23 mouse cellular contexts compared by ENCODE assay signal in the genomic region with DNA sequence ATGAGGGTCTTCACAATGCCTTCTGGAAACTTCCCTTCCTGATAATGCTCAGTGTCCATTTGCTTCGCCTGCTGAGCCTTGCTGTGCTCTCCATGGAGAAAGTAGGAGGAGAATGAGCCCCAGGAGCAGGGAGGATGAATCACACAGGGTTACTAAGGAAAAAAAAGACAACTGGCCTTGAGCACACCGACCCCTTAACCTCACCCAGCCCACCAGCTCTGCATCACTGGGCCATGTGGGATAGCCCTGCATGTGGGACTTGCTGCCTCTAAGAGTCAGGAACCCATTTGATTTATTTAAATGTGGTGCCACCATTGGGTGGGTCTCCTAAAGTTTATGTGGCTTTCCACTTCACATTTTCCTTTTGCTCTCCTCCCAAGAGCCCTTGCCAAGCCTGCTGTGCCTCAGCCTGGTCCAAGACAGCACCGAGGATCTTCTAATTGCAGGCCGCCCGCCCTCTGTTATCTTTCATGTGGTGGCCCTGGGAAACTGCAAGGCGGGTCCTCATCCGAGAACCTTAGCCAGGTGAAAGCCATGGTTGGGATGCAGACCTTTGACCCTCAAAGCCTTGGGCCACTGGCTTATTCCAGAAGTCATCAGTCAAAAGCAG.
DNase-seq lines count a peak whose midpoint lies in the region; ATAC-seq lines count a peak whose summit lies in the region.
"Had no signal": no experiment of that assay in that cellular context is flagged by ENCODE, and none has a peak within 500 bp of the region (broad histone marks: within the 10 kb centered on the region; RNA-seq: fewer than 3 reads in every experiment).

No protein-coding gene starts in this region.

- H3K4me1 ChIP-seq in forebrain, embryonic 16.5 days (replicated peaks; ENCODE audit: control insufficient read depth, insufficient read depth, low read length), result peaks cover 7% of the 10 kb centered on the region; the same call in 1 of the 2 replicates
- no peaks in the 10 kb centered on the region for H3K4me1 ChIP-seq in forebrain, embryonic 11.5 days (replicated peaks; ENCODE audit: control insufficient read depth, insufficient read depth, low read length)
- H3K4me1 ChIP-seq in heart, embryonic 15.5 days (replicated peaks), result peaks cover 18% of the 10 kb centered on the region
- H3K4me1 ChIP-seq: embryonic facial prominence, embryonic 12.5 days; forebrain, embryonic 15.5 days; liver, embryonic 15.5 days; midbrain, embryonic 15.5 days; neural tube, embryonic 13.5 days had no signal

- peak; percentile 9 for DNase-seq in cerebellum, adult 11-12 months
- DNase-seq in cerebellum, adult 9-10 months, result no peak
- DNase-seq in forebrain, embryonic 11.5 days (ENCODE audit: low spot score), result no peak
- no peak for DNase-seq in heart, adult 8-10 months (ENCODE audit: low spot score)
- peak; percentile 59 for DNase-seq in 3T3-L1 (ENCODE audit: low read depth, low spot score)
- DNase-seq in neural tube, embryonic 10.5 days (ENCODE audit: extremely low spot score, low spot score), result no peak
- DNase-seq: adrenal gland, postnatal 25 days; gastrocnemius, postnatal 10 days; kidney, postnatal 25 days; liver; thymus, postnatal 25 days had no signal

- WGBS in forebrain, embryonic 16.5 days, result 89% methylated on average over 7 of the region's 7 CpGs
- WGBS in forebrain, embryonic 11.5 days, result 82% methylated on average over 7 of the region's 7 CpGs
- 82% methylated on average over 7 of the region's 7 CpGs for WGBS in heart, embryonic 15.5 days

- no peaks in the 10 kb centered on the region for H3K27me3 ChIP-seq in forebrain, embryonic 16.5 days (replicated peaks; ENCODE audit: control insufficient read depth, insufficient read depth, low read length)
- H3K27me3 ChIP-seq in forebrain, embryonic 11.5 days (ENCODE audit: control insufficient read depth, insufficient read depth, low read length), result no peaks in the 10 kb centered on the region
- no peaks in the 10 kb centered on the region for H3K27me3 ChIP-seq in heart, embryonic 15.5 days
- H3K27me3 ChIP-seq: embryonic facial prominence, embryonic 12.5 days; forebrain, embryonic 15.5 days; liver, embryonic 15.5 days; midbrain, embryonic 15.5 days; neural tube, embryonic 13.5 days had no signal

- ATAC-seq in forebrain, embryonic 16.5 days, result no peak
- ATAC-seq in forebrain, embryonic 11.5 days (replicated peaks; ENCODE audit: low FRiP score), result no peak
- no peak for ATAC-seq in heart, embryonic 15.5 days (replicated peaks; ENCODE audit: insufficient number of reproducible peaks, insufficient read depth, low FRiP score, low read depth)
- ATAC-seq: intestine, postnatal 0 days; lung, postnatal 0 days; midbrain, embryonic 15.5 days had no signal

- no peak overlapping the region for H3K9ac ChIP-seq in forebrain, embryonic 16.5 days (replicated peaks; ENCODE audit: low read depth, low read length)
- no peak overlapping the region for H3K9ac ChIP-seq in forebrain, embryonic 11.5 days (ENCODE audit: low read length)
- no peak overlapping the region for H3K9ac ChIP-seq in heart, embryonic 15.5 days
- H3K9ac ChIP-seq: embryonic facial prominence, embryonic 12.5 days; forebrain, embryonic 15.5 days; liver, embryonic 15.5 days; midbrain, embryonic 15.5 days; neural tube, embryonic 13.5 days had no signal

- H3K27ac ChIP-seq in forebrain, embryonic 16.5 days (ENCODE audit: low read length), result peak overlapping the region; percentile 37; the same call in 1 of the 2 replicates
- no peak overlapping the region for H3K27ac ChIP-seq in forebrain, embryonic 11.5 days (ENCODE audit: low read depth, low read length)
- H3K27ac ChIP-seq in heart, embryonic 15.5 days, result peak overlapping the region; percentile 68; the same call in 1 of the 2 replicates
- H3K27ac ChIP-seq: embryonic facial prominence, embryonic 12.5 days; forebrain, embryonic 15.5 days; hindbrain, embryonic 10.5 days; liver, embryonic 15.5 days; macrophage; midbrain, embryonic 15.5 days; neural tube, embryonic 13.5 days had no signal

- H3K9me3 ChIP-seq in forebrain, embryonic 16.5 days (ENCODE audit: control insufficient read depth, low read length), result no peaks in the 10 kb centered on the region
- no peaks in the 10 kb centered on the region for H3K9me3 ChIP-seq in forebrain, embryonic 11.5 days (ENCODE audit: control insufficient read depth, low read length)
- no peaks in the 10 kb centered on the region for H3K9me3 ChIP-seq in heart, embryonic 15.5 days (replicated peaks)
- H3K9me3 ChIP-seq: embryonic facial prominence, embryonic 12.5 days; forebrain, embryonic 15.5 days; hindbrain, embryonic 10.5 days; liver, embryonic 15.5 days; midbrain, embryonic 15.5 days; neural tube, embryonic 13.5 days had no signal

- no peak overlapping the region for H3K4me2 ChIP-seq in forebrain, embryonic 16.5 days (ENCODE audit: low read length)
- no peak overlapping the region for H3K4me2 ChIP-seq in forebrain, embryonic 11.5 days (ENCODE audit: low read depth, low read length, severe bottlenecking)
- H3K4me2 ChIP-seq in heart, embryonic 15.5 days, result no peak overlapping the region
- H3K4me2 ChIP-seq: embryonic facial prominence, embryonic 12.5 days; forebrain, embryonic 15.5 days; liver, embryonic 15.5 days; midbrain, embryonic 15.5 days; neural tube, embryonic 13.5 days had no signal

- H3K36me3 ChIP-seq in forebrain, embryonic 16.5 days (ENCODE audit: control insufficient read depth, insufficient read depth), result no peaks in the 10 kb centered on the region
- H3K36me3 ChIP-seq in forebrain, embryonic 11.5 days (ENCODE audit: control insufficient read depth, insufficient read depth, low read length), result no peaks in the 10 kb centered on the region
- no peaks in the 10 kb centered on the region for H3K36me3 ChIP-seq in heart, embryonic 15.5 days
- H3K36me3 ChIP-seq: embryonic facial prominence, embryonic 12.5 days; forebrain, embryonic 15.5 days; hindbrain, embryonic 10.5 days; liver, embryonic 15.5 days; midbrain, embryonic 15.5 days; neural tube, embryonic 13.5 days had no signal

- no peak overlapping the region for H3K4me3 ChIP-seq in forebrain, embryonic 16.5 days (replicated peaks; ENCODE audit: low read length)
- H3K4me3 ChIP-seq in forebrain, embryonic 11.5 days (ENCODE audit: low read depth, low read length), result no peak overlapping the region
- H3K4me3 ChIP-seq in heart, embryonic 15.5 days, result no peak overlapping the region
- H3K4me3 ChIP-seq: embryonic facial prominence, embryonic 12.5 days; erythroblast, embryonic 14.5 days; forebrain, embryonic 15.5 days; hindbrain, embryonic 10.5 days; liver, embryonic 15.5 days; midbrain, embryonic 15.5 days; neural tube, embryonic 13.5 days had no signal

Comparison
In these comparisons a context has a peak if more than half of its experiments do, and no peak if none do; other contexts are left out.
1. DNase-seq: peak in cerebellum, adult 11-12 months (single experiment) and 3T3-L1 (single experiment); none in cerebellum, adult 9-10 months (single experiment), forebrain, embryonic 11.5 days (single experiment), heart, adult 8-10 months (single experiment) and neural tube, embryonic 10.5 days (single experiment).